Mouse (Mus musculus) cerebellum, adult 8-10 months (tissue): ENCODE measurements at regions not wholly inside any gene's neighbourhood (a gene's known extent, or its start where the extent isn't known, plus 50 kb on each side); places are given as distances from the start of the nearest gene placed in this dataset.

Source experiments
- DNase-seq: peaks from one replicate; pipeline ENCODE4 v3.0.0; 2022

DNA sequence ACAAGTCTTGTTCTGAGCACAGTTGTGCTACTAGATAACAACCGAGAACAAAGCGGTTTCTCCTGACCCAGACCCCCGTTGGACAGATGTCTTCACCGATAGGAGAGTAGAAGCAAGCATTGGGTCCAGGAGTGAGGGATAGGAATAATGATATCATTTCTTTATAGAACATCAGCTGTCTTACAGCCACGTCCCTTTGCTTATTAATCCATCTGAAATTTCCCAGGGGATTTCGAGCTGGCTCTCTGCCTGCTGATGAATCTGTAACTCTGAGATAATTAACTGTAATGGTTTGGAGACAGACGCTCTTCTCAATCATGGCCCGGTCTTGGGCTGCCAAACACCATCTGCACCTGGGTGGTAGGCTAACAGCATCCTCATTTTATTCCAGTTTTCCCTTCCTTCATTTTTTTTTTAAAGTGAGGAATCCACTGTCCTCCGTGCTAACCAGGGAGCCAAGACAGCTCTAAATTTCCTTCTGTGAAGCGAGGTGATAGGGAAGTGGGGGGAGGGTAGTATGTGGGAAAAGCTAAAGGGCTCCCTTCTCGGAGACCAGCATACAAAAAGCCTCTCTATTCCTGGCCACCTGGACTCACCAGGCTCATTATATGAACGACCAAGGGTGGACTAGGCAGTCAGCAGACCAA is 75.0 kb upstream of the 1700025G04Rik start:
- DNase-seq: peak; percentile 43

- no peak for DNase-seq
These were observed 74.3 kb upstream of the 1700025G04Rik start for GRCm38 (mm10) chr1:152164212-152164611.

- DNase-seq: no peak
These were observed 62.5 kb upstream of the 1700025G04Rik start for GRCm38 (mm10) chr1:152152474-152152873.

DNA sequence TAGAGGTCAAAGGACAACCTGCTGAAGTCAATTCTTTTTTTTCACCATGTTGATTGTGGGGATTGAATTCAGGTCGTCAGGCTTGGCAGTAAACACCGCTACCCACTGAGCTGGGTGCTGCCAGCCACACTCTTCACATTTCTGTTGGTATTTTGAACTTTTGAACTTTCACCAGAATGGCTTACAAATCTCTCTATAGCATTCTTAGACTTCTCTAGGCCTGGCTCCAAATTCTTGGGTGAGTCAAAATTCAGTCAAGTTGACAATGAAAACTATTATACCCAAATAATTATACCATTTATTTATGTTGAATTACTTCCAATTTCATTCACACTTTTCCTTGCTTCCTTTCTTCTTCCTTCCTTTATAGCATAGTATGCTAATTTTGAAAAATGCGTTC is 58.8 kb upstream of the 1700025G04Rik start:
- DNase-seq: no peak

- no peak for DNase-seq
These were observed 50.2 kb upstream of the 1700025G04Rik start for GRCm38 (mm10) chr1:152140175-152140574.
